Mouse (Mus musculus) cerebellum, adult 11 months (tissue): ENCODE measurements around the gene Ivns1abp.
"Not testable (repeated sequence)": the region's sequence is repeated elsewhere in the genome, so short reads cannot be mapped to it uniquely, and the experiment has no call there.

Experiments
- DNase-seq: peaks from one replicate; pipeline ENCODE4 v3.0.0; 2022

The Ivns1abp gene

GRCm38 (mm10) chr1:151344283-151345108 is at the start of gene Ivns1abp:
Ivns1abp (plus strand) TSS chr1:151344477.
- DNase-seq, result peak; percentile 99

GRCm38 (mm10) chr1:151295486-151295885 is 48.8 kb upstream of the Ivns1abp start:
- DNase-seq, result no peak

GRCm38 (mm10) chr1:151296621-151297020 is 47.7 kb upstream of the Ivns1abp start:
- no peak for DNase-seq

GRCm38 (mm10) chr1:151297025-151297424 is 47.3 kb upstream of the Ivns1abp start:
- DNase-seq, result no peak

- DNase-seq, result no peak
Measured at GRCm38 (mm10) chr1:151297596-151297995, 46.7 kb upstream of the Ivns1abp start.

GRCm38 (mm10) chr1:151301456-151301855 is 42.8 kb upstream of the Ivns1abp start:
- no peak for DNase-seq

GRCm38 (mm10) chr1:151301904-151302303 is 42.4 kb upstream of the Ivns1abp start:
- no peak for DNase-seq

GRCm38 (mm10) chr1:151303265-151303664 is 41.0 kb upstream of the Ivns1abp start:
- DNase-seq, result no peak

- not testable (repeated sequence) for DNase-seq
Measured at GRCm38 (mm10) chr1:151305001-151305400, 39.3 kb upstream of the Ivns1abp start.

- DNase-seq, result no peak
Measured at GRCm38 (mm10) chr1:151307059-151307458, 37.2 kb upstream of the Ivns1abp start.

- DNase-seq, result no peak
Measured at GRCm38 (mm10) chr1:151307821-151308220, 36.5 kb upstream of the Ivns1abp start.

GRCm38 (mm10) chr1:151308508-151308907 is 35.8 kb upstream of the Ivns1abp start:
- DNase-seq, result no peak

GRCm38 (mm10) chr1:151310511-151310910 is 33.8 kb upstream of the Ivns1abp start:
- DNase-seq, result no peak

- no peak for DNase-seq
Measured at GRCm38 (mm10) chr1:151311379-151311778, 32.9 kb upstream of the Ivns1abp start.

- no peak for DNase-seq
Measured at GRCm38 (mm10) chr1:151319267-151319666, 25.0 kb upstream of the Ivns1abp start.

GRCm38 (mm10) chr1:151320408-151320807 is 23.9 kb upstream of the Ivns1abp start:
- no peak for DNase-seq

- DNase-seq, result no peak
Measured at GRCm38 (mm10) chr1:151325328-151325727, 18.9 kb upstream of the Ivns1abp start.

GRCm38 (mm10) chr1:151328341-151329097 is 15.8 kb upstream of the Ivns1abp start:
- no peak for DNase-seq

GRCm38 (mm10) chr1:151329601-151330000 is 14.7 kb upstream of the Ivns1abp start:
- no peak for DNase-seq

- no peak for DNase-seq
Measured at GRCm38 (mm10) chr1:151332819-151333218, 11.5 kb upstream of the Ivns1abp start.

- no peak for DNase-seq
Measured at GRCm38 (mm10) chr1:151338234-151338633, 6.0 kb upstream of the Ivns1abp start.

- no peak for DNase-seq
Measured at GRCm38 (mm10) chr1:151338941-151339340, 5.3 kb upstream of the Ivns1abp start.

GRCm38 (mm10) chr1:151341321-151342044 is 2.8 kb upstream of the Ivns1abp start:
- no peak for DNase-seq
